Mouse (Mus musculus) cerebellum, adult 2 months (tissue): ENCODE measurements around the gene Dnaic1.

Source experiments
- CTCF ChIP-seq: fragments of 200-500 bp; IDR thresholded peaks from 2 replicates; pipeline ENCODE4 v1.5.1; 2011; ENCODE audit warnings: low read depth, mild to moderate bottlenecking, control low read depth, low read length, moderate library complexity, borderline replicate concordance; ENCODE audit not compliant: insufficient read depth
- POLR2A ChIP-seq: fragments of 200-500 bp; IDR thresholded peaks from 2 replicates; pipeline ENCODE4 v1.6.1; 2011; ENCODE audit warnings: low read length, control low read depth, borderline replicate concordance; ENCODE audit not compliant: insufficient read depth

DNA sequence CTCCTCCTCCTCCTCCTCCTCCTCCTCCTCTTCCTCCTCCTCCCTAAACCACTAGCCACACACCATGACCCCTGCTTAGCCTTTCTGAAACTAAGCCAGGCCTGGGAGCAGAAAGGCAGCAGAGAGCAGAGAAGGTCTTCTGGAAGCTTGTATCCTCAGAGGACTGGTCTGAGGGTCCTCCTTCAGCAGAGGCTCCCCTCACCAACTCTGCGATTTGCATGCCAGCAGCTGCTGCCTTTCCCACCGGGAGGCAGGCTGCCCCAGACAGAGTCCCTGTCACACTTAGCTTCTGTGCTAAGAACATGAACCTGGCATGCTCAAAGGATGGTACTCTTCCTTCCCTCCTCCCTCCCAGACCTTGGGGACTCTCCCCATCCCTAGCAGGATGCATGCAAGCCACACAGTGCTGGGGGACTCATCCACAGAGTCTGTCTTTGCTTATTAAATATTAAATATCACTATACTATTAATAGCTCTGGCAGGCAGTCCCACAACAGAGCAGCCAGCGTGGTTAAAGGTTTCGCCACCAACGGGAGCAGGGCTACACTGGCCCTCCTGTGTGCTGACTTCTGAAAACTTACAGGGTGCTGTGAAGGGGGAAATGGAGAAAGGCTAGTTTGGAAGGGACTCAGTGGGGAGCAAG, 13.1 kb upstream of the Dnaic1 start:
- no peak for TF ChIP-seq POLR2A
- no peak for TF ChIP-seq CTCF
